Mouse (Mus musculus) embryonic facial prominence, embryonic 11.5 days (tissue): ENCODE measurements around the gene 1700020L24Rik. TPM values are rescaled to one million over a fixed set of nuclear protein-coding genes. Genes with fewer than 3 reads are reported as not detected.
A peak's percentile ranks its signal among the peaks of the same experiment; 100 is the strongest.

Experiments used
- ATAC-seq: fragments of 200-750 bp; cut with Nextera tagmentation; replicated peaks from 2 replicates; pipeline ENCODE4 v1.8.0; 2017; ENCODE audit warnings: low read depth; ENCODE audit not compliant: insufficient number of reproducible peaks, low FRiP score, low TSS enrichment
- DNase-seq: peaks from one replicate; pipeline ENCODE4 v3.0.0-alpha.2; 2015; ENCODE audit warnings: low spot score
- H3K27ac ChIP-seq: fragments of 300-500 bp; sonication (generic); replicated peaks from 2 replicates; pipeline ENCODE4 v1.5.1; 2014; ENCODE audit warnings: mild to moderate bottlenecking, low read depth, low read length, control low read depth
- H3K27me3 ChIP-seq: fragments of 300-500 bp; sonication (generic); 2 replicates; pipeline ENCODE4 v1.6.1; 2014; ENCODE audit warnings: mild to moderate bottlenecking, low read length, moderate library complexity, mixed read lengths; ENCODE audit not compliant: control insufficient read depth, insufficient read depth
- H3K36me3 ChIP-seq: fragments of 300-500 bp; sonication (generic); replicated peaks from 2 replicates; pipeline ENCODE4 v1.6.1; 2014; ENCODE audit warnings: low read depth, mild to moderate bottlenecking, low read length, moderate library complexity, mixed read lengths; ENCODE audit not compliant: control insufficient read depth, insufficient read depth
- H3K4me1 ChIP-seq: fragments of 300-500 bp; sonication (generic); 2 replicates; pipeline ENCODE4 v1.6.1; 2014; ENCODE audit warnings: low read length, mixed read lengths; ENCODE audit not compliant: control insufficient read depth, insufficient read depth
- H3K4me2 ChIP-seq: fragments of 300-500 bp; sonication (generic); 2 replicates; pipeline ENCODE4 v1.6.1; 2014; ENCODE audit warnings: low read depth, mild to moderate bottlenecking, control low read depth, low read length, moderate library complexity
- H3K4me3 ChIP-seq: fragments of 300-500 bp; sonication (generic); 2 replicates; pipeline ENCODE4 v1.5.1; 2014; ENCODE audit warnings: low read depth, low read length, control low read depth
- H3K9ac ChIP-seq: fragments of 300-500 bp; sonication (generic); replicated peaks from 2 replicates; pipeline ENCODE4 v1.6.1; 2014; ENCODE audit warnings: mild to moderate bottlenecking, control low read depth, low read length
- H3K9me3 ChIP-seq: fragments of 300-500 bp; sonication (generic); replicated peaks from 2 replicates; pipeline ENCODE4 v1.6.1; 2016; ENCODE audit warnings: mild to moderate bottlenecking, low read length, inconsistent platforms, mixed read lengths; ENCODE audit not compliant: control insufficient read depth
- WGBS: fragments of 180-500 bp; shearing (Covaris S2); extraction: QIAGEN DNeasy Blood & Tissue Kit; methylation state at CpG from one replicate; pipeline ENCODE4 v1.1.7; 2014; 5-methylcytosine and 5-hydroxymethylcytosine counted together
- polyA plus RNA-seq: library from polyadenylated mRNA; unstranded; fragments of >200 nt; fragmentation: Nextera tagmentation; extraction: Ambion mirVana; gene quantifications from 2 replicates; pipeline ENCODE4 v1.2.1, GENCODE M21; 2014

Gene 1700020L24Rik
- polyA plus RNA-seq, 1 experiment from 2014 or later, result 0.38 TPM

GRCm38 (mm10) chr11:83450550-83450949 is 13.1 kb downstream of the 1700020L24Rik start:
- Histone ChIP-seq H3K9me3 (no peaks in the 10 kb centered on the region), H3K4me1 (peaks cover 4% of the 10 kb centered on the region; the same call in 1 of the 2 replicates), H3K4me2 (no peak overlapping the region), H3K27me3 (peaks cover under 1% of the 10 kb centered on the region; the same call in 1 of the 2 replicates), H3K9ac (no peak overlapping the region), H3K27ac (no peak overlapping the region), H3K4me3 (no peak overlapping the region), H3K36me3 (no peaks in the 10 kb centered on the region)
- WGBS, result 59% methylated on average over 1 of the region's 1 CpGs
- ATAC-seq (no peak), DNase-seq (no peak)

- H3K36me3 ChIP-seq, result no peaks in the 10 kb centered on the region
- H3K27ac ChIP-seq, result no peak overlapping the region
- WGBS, result 88% methylated on average over 10 of the region's 10 CpGs
- H3K4me1 ChIP-seq, result peaks cover 4% of the 10 kb centered on the region; the same call in 1 of the 2 replicates
- ATAC-seq (no peak), DNase-seq (no peak)
- H3K9me3 ChIP-seq, result no peaks in the 10 kb centered on the region
- H3K9ac ChIP-seq, result no peak overlapping the region
- H3K27me3 ChIP-seq, result no peaks in the 10 kb centered on the region
- no peak overlapping the region for H3K4me2 ChIP-seq
- H3K4me3 ChIP-seq, result no peak overlapping the region
Measured at GRCm38 (mm10) chr11:83451281-83451680, 13.8 kb downstream of the 1700020L24Rik start.

DNA sequence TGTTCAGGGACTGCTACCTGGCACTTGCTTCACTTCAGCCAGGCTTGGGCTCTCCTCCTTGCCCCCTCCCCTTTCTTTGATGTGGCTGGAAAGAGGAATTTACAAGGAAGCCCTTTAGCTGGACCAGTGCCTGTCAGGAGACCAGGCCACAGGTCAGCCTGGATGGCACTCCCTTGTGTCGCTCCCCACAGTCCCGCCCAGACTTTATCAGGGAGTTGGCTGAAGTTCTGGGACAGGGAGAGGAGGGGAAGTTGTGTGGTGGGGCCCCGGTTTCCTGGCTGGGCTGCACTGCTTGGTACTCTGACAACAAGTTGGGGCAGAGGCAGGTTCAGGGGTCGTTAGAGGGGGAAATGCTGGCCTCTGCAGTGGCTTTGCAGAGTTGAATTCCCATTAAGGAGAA is 17.1 kb downstream of the 1700020L24Rik start:
- DNase-seq, result no peak
- H3K36me3 ChIP-seq, result no peaks in the 10 kb centered on the region
- no peak overlapping the region for H3K4me2 ChIP-seq
- no peak overlapping the region for H3K4me3 ChIP-seq
- 12% methylated on average over 4 of the region's 4 CpGs for WGBS
- H3K9ac ChIP-seq, result no peak overlapping the region
- no peak overlapping the region for H3K27ac ChIP-seq
- no peaks in the 10 kb centered on the region for H3K4me1 ChIP-seq
- no peaks in the 10 kb centered on the region for H3K9me3 ChIP-seq
- no peak for ATAC-seq
- no peaks in the 10 kb centered on the region for H3K27me3 ChIP-seq

GRCm38 (mm10) chr11:83455608-83456007 is 18.1 kb downstream of the 1700020L24Rik start:
- WGBS, result 81% methylated on average over 3 of the region's 3 CpGs
- Histone ChIP-seq H3K4me3 (no peak overlapping the region), H3K36me3 (no peaks in the 10 kb centered on the region), H3K9ac (no peak overlapping the region), H3K9me3 (no peaks in the 10 kb centered on the region), H3K27me3 (no peaks in the 10 kb centered on the region), H3K27ac (no peak overlapping the region), H3K4me2 (no peak overlapping the region), H3K4me1 (no peaks in the 10 kb centered on the region)
- ATAC-seq, result no peak
- DNase-seq, result no peak

- Histone ChIP-seq H3K9ac (no peak overlapping the region), H3K4me2 (no peak overlapping the region), H3K4me1 (no peaks in the 10 kb centered on the region), H3K27me3 (peaks cover 2% of the 10 kb centered on the region), H3K9me3 (no peaks in the 10 kb centered on the region), H3K36me3 (no peaks in the 10 kb centered on the region), H3K27ac (no peak overlapping the region), H3K4me3 (no peak overlapping the region)
- no peak for ATAC-seq
- no peak for DNase-seq
- 29% methylated on average over 7 of the region's 7 CpGs for WGBS
Measured at GRCm38 (mm10) chr11:83457257-83457656, 19.8 kb downstream of the 1700020L24Rik start.

DNA sequence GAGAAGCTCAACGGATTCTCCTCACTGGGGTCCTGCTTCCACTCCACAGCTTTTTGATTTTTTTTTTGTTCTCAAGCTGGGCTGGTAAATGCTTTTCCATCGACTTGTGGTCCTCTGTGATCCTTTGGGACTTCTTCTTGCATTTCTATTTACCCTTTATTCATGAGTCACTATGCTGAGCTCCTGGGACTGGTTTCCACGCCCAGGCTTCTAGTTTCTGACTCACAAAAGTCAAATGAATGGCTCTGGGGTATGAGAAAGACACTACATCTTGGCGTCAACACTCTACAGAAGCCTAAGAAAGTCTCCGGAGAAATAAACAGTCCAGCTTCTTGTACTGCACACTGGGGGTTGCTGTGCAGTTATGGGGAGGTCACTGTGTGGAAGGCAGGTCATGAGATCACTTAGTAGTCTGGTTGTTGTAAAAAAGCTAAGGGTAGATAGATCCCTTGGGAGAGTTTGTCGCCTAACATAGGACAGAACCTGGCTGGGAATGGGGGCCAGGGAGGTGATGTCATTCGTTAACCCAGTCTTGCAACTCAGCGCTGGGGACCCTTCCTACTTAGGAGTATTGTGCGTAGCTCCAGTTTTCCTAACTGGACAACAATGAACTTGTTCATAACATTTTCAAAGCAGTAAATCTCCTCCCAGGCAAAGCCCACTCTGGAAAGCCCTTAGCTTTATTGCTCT is 20.6 kb downstream of the 1700020L24Rik start:
- ATAC-seq, result no peak
- H3K27me3 ChIP-seq, result peaks cover 4% of the 10 kb centered on the region
- no peaks in the 10 kb centered on the region for H3K4me1 ChIP-seq
- 0 out of 2 replicates have a peak overlapping the region, but pooled peaks have one; percentile 13 for H3K27ac ChIP-seq
- DNase-seq, result no peak
- 60% methylated on average over 9 of the region's 9 CpGs for WGBS
- H3K36me3 ChIP-seq, result no peaks in the 10 kb centered on the region
- no peak overlapping the region for H3K9ac ChIP-seq
- H3K4me2 ChIP-seq, result no peak overlapping the region
- no peak overlapping the region for H3K4me3 ChIP-seq
- H3K9me3 ChIP-seq, result no peaks in the 10 kb centered on the region

DNA sequence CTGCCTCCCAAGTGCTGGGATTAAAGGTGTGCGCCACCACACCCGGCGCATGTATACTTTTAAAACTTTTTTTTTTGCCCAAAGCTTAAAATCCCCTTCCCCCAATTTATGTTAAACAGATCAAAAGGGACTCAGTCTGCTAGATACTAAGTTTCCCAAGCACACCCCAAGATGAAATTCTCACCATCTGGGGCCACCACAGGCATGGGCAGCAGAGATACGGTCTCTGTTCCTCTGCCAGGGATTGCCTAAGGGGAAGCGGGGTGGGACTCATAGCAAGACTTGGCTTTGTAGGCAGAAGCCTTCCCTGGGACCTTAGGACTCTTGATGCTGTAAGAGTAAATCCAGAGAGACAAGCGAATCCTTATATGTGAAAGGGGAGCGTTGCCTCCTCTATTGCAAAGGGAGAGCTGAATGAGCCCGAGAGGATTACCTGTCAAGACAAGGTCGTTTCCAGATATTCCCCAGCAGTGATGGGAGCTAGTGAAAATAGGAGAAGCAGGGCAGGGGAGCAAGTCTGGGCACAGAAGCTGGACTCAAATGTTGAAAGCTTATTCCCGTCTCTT is 24.1 kb downstream of the 1700020L24Rik start:
- no peak for DNase-seq
- H3K4me2 ChIP-seq, result no peak overlapping the region
- H3K36me3 ChIP-seq, result no peaks in the 10 kb centered on the region
- no peak overlapping the region for H3K9ac ChIP-seq
- peaks cover 7% of the 10 kb centered on the region for H3K27me3 ChIP-seq
- H3K27ac ChIP-seq, result no peak overlapping the region
- ATAC-seq, result no peak
- WGBS, result 67% methylated on average over 10 of the region's 10 CpGs
- H3K9me3 ChIP-seq, result no peaks in the 10 kb centered on the region
- H3K4me1 ChIP-seq, result no peaks in the 10 kb centered on the region
- H3K4me3 ChIP-seq, result no peak overlapping the region

DNA sequence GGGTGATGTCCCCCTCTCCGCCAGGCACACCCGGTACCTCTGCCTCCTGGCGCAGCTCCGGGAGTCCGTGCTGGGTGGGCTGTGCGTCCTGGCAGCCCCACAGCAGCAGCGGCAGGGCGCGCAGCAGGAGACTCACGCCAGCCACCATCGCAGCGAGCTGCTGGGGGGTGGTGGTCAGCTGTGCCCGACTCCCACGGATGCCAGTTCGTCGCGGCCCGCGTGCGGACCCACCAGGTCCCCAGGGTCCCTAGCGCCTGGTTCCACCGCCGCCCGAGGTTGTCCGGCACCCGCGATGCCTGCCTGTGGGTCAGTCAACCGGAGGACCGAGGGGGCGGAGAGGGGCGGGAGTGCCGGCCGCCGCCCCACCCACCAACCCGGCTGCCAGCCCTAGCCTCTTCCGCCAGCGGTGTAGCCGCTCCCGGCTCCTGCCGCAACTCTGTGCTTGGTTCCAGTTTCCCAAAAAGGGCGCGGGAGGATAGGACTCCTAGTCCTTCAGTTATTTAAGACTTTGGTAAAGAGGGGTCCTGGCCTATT is 25.3 kb downstream of the 1700020L24Rik start, which contains the start of gene Mmp28:
Mmp28 (minus strand) TSS at position 361 of the 534 bp plus-strand sequence.
- Histone ChIP-seq H3K4me3 (peak within 1 kb of the TSS; percentile 49), H3K4me2 (peak within 1 kb of the TSS; percentile 94), H3K9me3 (no peaks in the 10 kb centered on the region), H3K27me3 (peaks cover 7% of the 10 kb centered on the region), H3K9ac (peak within 1 kb of the TSS; percentile 55), H3K4me1 (no peaks in the 10 kb centered on the region), H3K36me3 (no peaks in the 10 kb centered on the region), H3K27ac (no peak within 1 kb of the TSS)
- peak; percentile 31 for DNase-seq
- 0% methylated on average over 31 of the region's 42 CpGs for WGBS
- no peak for ATAC-seq
